Mouse (Mus musculus): ENCODE results near the gene Senp5. TPM values are rescaled to one million over a fixed set of nuclear protein-coding genes. Genes with fewer than 3 reads are reported as not detected.

Gene Senp5
- total and polyA plus RNA-seq, 2 experiments from 2014 or later = 6.1 to 16.6 TPM

DNA sequence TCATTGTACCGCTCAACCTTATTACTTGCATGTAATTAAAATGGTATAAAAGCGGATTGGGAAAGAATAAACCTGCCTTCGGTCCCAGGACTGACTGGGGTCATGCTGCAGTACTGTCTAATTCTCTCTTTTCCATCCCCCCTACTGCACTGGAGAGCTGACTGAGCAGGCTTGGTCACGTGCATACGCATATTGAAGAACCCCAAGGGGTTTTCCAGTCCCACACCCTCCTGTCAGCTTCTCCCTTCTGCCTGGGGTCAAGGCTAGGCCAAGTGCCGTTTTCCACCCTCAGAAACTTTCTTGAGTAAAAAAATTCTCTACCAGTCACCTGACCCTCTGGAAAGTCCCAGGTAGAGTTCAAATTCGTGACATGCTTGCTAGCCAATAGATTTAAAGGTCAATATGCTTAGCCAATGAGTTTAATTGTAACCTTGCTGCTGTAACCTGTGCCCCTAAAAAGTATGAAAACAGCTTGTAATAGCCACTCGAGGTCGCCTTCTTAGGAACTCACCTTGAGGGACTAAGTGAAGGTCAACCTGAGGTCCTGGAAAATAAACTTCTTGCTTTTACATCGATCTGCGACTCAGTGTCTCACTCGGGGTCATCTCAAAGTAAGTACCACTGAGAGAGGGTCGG, 76.4 kb downstream of the Senp5 start:
- Histone ChIP-seq H3K36me3 (replicated peaks; ENCODE audit: control insufficient read depth, insufficient read depth, low read length) (no peaks in the 10 kb centered on the region), H3K9ac (replicated peaks; ENCODE audit: low read depth, low read length) (no peak overlapping the region), H3K4me3 (ENCODE audit: low read depth, low read length) (no peak overlapping the region), H3K27me3 (ENCODE audit: control insufficient read depth, insufficient read depth, low read length) (no peaks in the 10 kb centered on the region), H3K4me2 (ENCODE audit: low read depth, low read length) (no peak overlapping the region), H3K9me3 (replicated peaks; ENCODE audit: control insufficient read depth, low read length) (no peaks in the 10 kb centered on the region), H3K27ac (ENCODE audit: low read depth) (no peak overlapping the region), H3K4me1 (ENCODE audit: control insufficient read depth, insufficient read depth) (peaks cover 7% of the 10 kb centered on the region; the same call in 1 of the 2 replicates)
- no peak for ATAC-seq (ENCODE audit: insufficient read depth, low read depth)
- WGBS = 85% methylated on average over 13 of the region's 13 CpGs
- TF ChIP-seq EP300 (IDR thresholded peaks at IDR 0.05; ENCODE audit: low read depth) (no peak), CTCF (IDR thresholded peaks at IDR 0.05; ENCODE audit: low read depth) (no peak)
- no peak for DNase-seq (ENCODE audit: low spot score)

DNA sequence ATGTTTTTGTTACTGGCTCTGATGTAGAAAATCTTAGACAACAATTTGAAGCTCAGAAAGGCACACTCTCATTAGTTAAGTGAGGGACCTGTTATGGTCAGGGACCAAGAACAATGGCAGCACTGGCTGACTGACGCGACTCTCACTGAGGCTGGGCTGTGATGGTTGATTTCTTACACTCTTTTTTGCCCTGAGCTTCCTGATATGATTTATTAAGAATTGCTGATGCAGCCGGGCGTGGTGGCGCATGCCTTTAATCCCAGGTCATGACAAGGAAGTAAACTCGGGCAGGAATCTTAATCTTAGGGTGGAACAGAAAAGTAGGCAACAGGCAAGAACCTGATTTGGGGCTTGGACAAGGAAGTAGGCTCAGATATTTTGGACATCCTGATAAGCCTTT, 77.0 kb downstream of the Senp5 start:
- Histone ChIP-seq H3K9ac (replicated peaks; ENCODE audit: low read depth, low read length) (no peak overlapping the region), H3K27ac (ENCODE audit: low read depth) (no peak overlapping the region), H3K4me1 (ENCODE audit: control insufficient read depth, insufficient read depth) (peaks cover 7% of the 10 kb centered on the region; the same call in 1 of the 2 replicates), H3K9me3 (replicated peaks; ENCODE audit: control insufficient read depth, low read length) (no peaks in the 10 kb centered on the region), H3K4me2 (ENCODE audit: low read depth, low read length) (no peak overlapping the region), H3K4me3 (ENCODE audit: low read depth, low read length) (no peak overlapping the region), H3K36me3 (replicated peaks; ENCODE audit: control insufficient read depth, insufficient read depth, low read length) (no peaks in the 10 kb centered on the region), H3K27me3 (ENCODE audit: control insufficient read depth, insufficient read depth, low read length) (no peaks in the 10 kb centered on the region)
- no peak for DNase-seq (ENCODE audit: low spot score)
- TF ChIP-seq CTCF (IDR thresholded peaks at IDR 0.05; ENCODE audit: low read depth) (no peak), EP300 (IDR thresholded peaks at IDR 0.05; ENCODE audit: low read depth) (no peak)
- WGBS = 82% methylated on average over 6 of the region's 6 CpGs
- ATAC-seq (ENCODE audit: insufficient read depth, low read depth) = no peak

DNA sequence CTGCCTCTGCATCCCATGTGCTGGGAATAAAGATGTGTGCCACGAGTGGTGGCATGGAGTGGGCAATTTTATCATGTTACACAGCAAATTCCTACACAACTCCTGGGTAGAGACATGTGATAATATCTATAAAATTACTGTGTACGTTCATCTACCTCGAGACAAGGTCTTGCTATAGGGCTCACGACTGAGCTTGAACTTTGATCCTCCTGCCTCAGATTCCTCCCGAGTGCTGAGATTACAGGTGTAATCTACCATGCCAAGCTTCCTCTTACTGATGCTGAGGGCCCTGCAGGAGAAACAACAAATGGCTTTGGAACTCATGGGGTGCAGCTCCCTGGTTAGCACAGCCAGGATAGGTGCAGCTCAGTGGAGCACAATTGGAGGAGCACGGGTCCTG, 78.7 kb downstream of the Senp5 start:
- Histone ChIP-seq H3K27me3 (ENCODE audit: control insufficient read depth, insufficient read depth, low read length) (no peaks in the 10 kb centered on the region), H3K9me3 (replicated peaks; ENCODE audit: control insufficient read depth, low read length) (no peaks in the 10 kb centered on the region), H3K4me2 (ENCODE audit: low read depth, low read length) (no peak overlapping the region), H3K27ac (ENCODE audit: low read depth) (no peak overlapping the region), H3K36me3 (replicated peaks; ENCODE audit: control insufficient read depth, insufficient read depth, low read length) (no peaks in the 10 kb centered on the region), H3K4me1 (ENCODE audit: control insufficient read depth, insufficient read depth) (peaks cover 7% of the 10 kb centered on the region; the same call in 1 of the 2 replicates), H3K4me3 (ENCODE audit: low read depth, low read length) (no peak overlapping the region), H3K9ac (replicated peaks; ENCODE audit: low read depth, low read length) (no peak overlapping the region)
- DNase-seq (ENCODE audit: low spot score) = no peak
- TF ChIP-seq CTCF (IDR thresholded peaks at IDR 0.05; ENCODE audit: low read depth) (no peak), EP300 (IDR thresholded peaks at IDR 0.05; ENCODE audit: low read depth) (no peak)
- ATAC-seq (ENCODE audit: insufficient read depth, low read depth) = no peak
- 78% methylated on average over 6 of the region's 6 CpGs for WGBS

DNA sequence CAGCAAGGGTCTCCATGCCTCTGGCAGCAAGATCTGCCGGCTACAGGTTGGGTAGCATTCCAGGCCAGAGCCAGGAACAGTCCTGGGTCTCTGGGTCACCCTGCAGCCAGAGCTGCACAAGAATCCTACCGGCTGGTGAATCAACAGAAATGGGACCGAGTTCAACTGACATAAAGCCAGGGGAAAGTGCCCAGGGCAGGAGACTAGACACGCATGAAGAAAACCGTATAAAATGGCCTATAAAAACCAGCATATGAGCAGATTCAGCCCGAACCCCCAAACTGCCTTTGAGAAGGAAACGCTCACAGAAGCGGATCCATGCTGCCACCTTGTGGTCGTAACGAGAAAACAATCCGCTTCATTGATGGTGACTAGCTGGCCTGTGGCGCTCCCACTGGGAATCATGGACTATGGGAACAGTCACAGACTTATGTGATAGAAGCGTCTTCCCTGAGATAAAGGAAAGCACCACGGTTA, 84.8 kb downstream of the Senp5 start:
- TF ChIP-seq EP300 (IDR thresholded peaks at IDR 0.05; ENCODE audit: low read depth) (no peak), CTCF (IDR thresholded peaks at IDR 0.05; ENCODE audit: low read depth) (peak; percentile 95)
- Histone ChIP-seq H3K4me2 (ENCODE audit: low read depth, low read length) (peak overlapping the region; percentile 48), H3K4me1 (ENCODE audit: control insufficient read depth, insufficient read depth) (no peaks in the 10 kb centered on the region), H3K9me3 (replicated peaks; ENCODE audit: control insufficient read depth, low read length) (no peaks in the 10 kb centered on the region), H3K27me3 (ENCODE audit: control insufficient read depth, insufficient read depth, low read length) (no peaks in the 10 kb centered on the region), H3K27ac (ENCODE audit: low read depth) (no peak overlapping the region), H3K9ac (replicated peaks; ENCODE audit: low read depth, low read length) (no peak overlapping the region), H3K4me3 (ENCODE audit: low read depth, low read length) (no peak overlapping the region), H3K36me3 (replicated peaks; ENCODE audit: control insufficient read depth, insufficient read depth, low read length) (no peaks in the 10 kb centered on the region)
- ATAC-seq (ENCODE audit: insufficient read depth, low read depth) (peak; percentile 55; the same call in 1 of the 2 replicates), DNase-seq (ENCODE audit: low spot score) (peak; percentile 68)
- 4% methylated on average over 14 of the region's 14 CpGs for WGBS

DNA sequence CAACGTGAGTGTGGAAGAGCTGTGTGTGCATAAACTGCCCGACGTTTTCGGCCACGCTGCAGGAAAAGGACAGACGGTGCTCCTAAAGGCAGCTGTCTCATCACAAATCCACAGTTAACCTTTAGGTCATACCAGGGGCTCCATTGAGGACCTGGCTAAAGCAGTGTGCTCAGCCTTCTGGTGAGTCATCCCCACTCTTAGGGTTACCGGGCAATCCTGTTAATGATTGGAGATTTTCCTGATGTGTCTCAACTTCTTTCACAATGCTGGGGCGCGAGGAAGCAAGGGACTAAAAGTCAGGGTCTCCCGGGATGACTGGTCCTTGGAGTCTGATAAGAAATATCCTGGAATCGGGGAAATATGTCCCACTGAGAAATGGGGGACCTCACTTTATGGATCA, 85.3 kb downstream of the Senp5 start:
- Histone ChIP-seq H3K36me3 (replicated peaks; ENCODE audit: control insufficient read depth, insufficient read depth, low read length) (no peaks in the 10 kb centered on the region), H3K27me3 (ENCODE audit: control insufficient read depth, insufficient read depth, low read length) (no peaks in the 10 kb centered on the region), H3K4me1 (ENCODE audit: control insufficient read depth, insufficient read depth) (no peaks in the 10 kb centered on the region), H3K4me2 (ENCODE audit: low read depth, low read length) (no peak overlapping the region), H3K9ac (replicated peaks; ENCODE audit: low read depth, low read length) (no peak overlapping the region), H3K27ac (ENCODE audit: low read depth) (no peak overlapping the region), H3K4me3 (ENCODE audit: low read depth, low read length) (no peak overlapping the region), H3K9me3 (replicated peaks; ENCODE audit: control insufficient read depth, low read length) (no peaks in the 10 kb centered on the region)
- TF ChIP-seq CTCF (IDR thresholded peaks at IDR 0.05; ENCODE audit: low read depth) (no peak), EP300 (IDR thresholded peaks at IDR 0.05; ENCODE audit: low read depth) (no peak)
- WGBS = 61% methylated on average over 11 of the region's 11 CpGs
- no peak for ATAC-seq (ENCODE audit: insufficient read depth, low read depth)
- DNase-seq (ENCODE audit: low spot score) = no peak
